Mouse (Mus musculus) lung, adult 2 months (tissue): ENCODE results near the gene Csrp3.

Experiments used
- CTCF ChIP-seq: fragments of 200-500 bp; IDR thresholded peaks from 2 replicates; pipeline ENCODE4 v1.5.1; 2011; ENCODE audit warnings: mild to moderate bottlenecking, low read length, control low read depth; ENCODE audit not compliant: insufficient read depth
- POLR2A ChIP-seq: fragments of 200-500 bp; IDR thresholded peaks from 2 replicates; pipeline ENCODE4 v1.6.1; 2011; ENCODE audit warnings: low read depth, mild to moderate bottlenecking, control low read depth, low read length, borderline replicate concordance; ENCODE audit errors: extremely low read depth

GRCm38 (mm10) chr7:48810652-48811051 lies 37.2 kb downstream of the Csrp3 start:
- no peak for TF ChIP-seq CTCF
- no peak for TF ChIP-seq POLR2A
